Mouse (Mus musculus) embryo, embryonic 11 days (tissue): ENCODE data around the gene Ifi213.
"Not testable (repeated sequence)": the region's sequence is repeated elsewhere in the genome, so short reads cannot be mapped to it uniquely, and the experiment has no call there.

Experiments used
- DNase-seq: peaks from one replicate; pipeline ENCODE4 v3.0.0-alpha.2; 2015

The Ifi213 gene

DNA sequence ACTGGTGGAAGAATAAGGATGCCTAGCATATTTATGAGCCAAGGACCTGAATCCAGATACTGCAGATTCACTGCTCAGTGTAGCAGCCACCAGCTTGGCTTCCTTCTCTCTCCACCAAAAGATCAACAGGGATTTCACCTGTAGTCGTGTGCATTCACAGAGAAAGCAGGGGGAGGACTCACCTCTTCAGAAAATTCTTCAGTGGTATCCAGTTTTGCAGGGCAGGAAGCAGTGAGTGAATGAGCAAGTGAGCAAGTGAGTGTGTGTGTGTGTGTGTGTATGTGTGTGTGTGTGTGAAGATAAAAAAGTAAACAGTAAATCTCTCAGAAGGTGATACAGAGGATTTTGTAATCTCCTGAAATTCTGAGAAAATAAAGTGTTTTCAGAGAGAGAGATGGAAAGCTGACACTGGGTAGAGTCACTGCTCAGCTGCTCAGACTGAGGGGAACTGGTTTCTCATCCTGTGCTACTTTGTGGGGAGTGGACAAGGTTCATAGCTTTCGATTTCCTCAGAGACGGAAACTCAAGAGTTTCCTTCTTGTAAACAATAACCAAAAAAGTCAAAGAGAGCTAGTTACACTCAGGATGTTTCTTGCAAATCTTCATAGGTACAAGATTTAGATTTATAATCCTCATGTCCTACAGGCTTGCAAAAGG is at the start of gene Ifi213:
TSS of gene Ifi213 (minus strand) at position 437 of the 657 bp plus-strand sequence.
- DNase-seq = not testable (repeated sequence)

DNA sequence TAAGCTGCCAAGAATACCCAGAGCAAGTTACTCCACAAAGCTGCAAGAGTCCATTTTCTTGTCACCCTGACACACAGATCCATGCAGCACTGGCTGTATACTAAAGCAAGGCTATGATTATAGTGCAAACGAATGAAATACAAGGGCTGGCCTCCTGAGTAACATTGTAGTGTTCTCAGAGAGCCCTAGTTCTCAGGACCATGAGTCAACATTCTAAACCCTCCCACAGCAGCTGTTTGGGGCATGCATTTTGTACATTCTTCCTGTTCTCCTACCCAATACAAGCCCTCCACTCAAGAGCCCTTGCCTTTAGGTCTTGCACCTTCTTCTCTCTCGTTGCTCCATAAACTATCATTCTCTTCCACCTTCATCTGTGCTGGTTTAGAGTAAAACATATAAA is 46.3 kb upstream of the Ifi213 start:
- DNase-seq = no peak

DNA sequence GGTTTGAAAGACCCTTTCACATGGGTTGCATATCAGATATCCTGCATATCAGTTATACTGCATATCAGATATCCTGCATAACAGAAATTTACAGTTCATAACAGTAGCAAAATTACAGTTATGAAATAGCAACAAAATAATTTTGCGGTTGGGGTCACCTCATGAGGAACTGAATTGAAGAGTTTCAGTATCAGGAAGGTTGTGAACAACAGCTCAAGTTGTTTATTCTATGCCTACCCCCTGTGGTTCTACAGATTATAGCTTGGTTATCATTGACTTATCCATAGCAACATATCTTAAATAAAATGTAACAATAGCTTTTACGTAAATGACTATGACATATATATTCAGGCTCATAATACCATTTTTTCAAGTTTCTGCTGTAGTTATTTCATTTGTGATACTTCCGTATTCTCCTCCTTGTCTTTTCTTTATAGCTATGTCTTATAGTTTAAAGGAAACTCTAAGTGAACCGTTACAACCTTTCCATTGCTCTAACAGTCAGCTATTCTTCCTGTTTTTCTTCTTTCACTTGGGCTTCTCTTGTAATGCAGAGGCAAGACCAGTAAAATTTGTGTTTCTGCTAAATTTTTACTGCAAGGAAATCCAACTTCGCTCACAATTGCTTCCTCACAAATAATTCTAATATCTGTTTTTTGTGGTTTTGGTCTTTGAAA is 35.0 kb upstream of the Ifi213 start:
- no peak for DNase-seq

DNA sequence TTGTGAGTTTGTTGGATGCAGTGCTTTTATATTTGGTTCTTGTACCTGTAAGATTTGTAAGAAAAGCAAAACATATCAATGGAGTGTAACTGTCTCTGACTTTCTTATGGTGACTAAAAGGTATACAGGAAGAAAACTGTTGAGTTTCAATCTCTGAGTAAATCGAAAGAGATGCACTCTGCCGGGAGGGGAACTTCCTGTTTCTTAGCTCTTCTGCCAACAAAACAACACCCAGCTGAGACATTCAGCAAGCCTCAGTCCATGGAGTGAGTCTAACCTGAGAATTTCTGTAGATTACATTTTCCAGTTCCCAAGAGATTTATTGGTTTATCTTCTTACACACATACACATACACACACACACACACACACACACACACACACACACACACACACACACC is 31.5 kb upstream of the Ifi213 start, which contains the start of gene Ifi209:
TSS of gene Ifi209 (plus strand) at position 296 of the 400 bp plus-strand sequence.
- DNase-seq = not testable (repeated sequence)

DNA sequence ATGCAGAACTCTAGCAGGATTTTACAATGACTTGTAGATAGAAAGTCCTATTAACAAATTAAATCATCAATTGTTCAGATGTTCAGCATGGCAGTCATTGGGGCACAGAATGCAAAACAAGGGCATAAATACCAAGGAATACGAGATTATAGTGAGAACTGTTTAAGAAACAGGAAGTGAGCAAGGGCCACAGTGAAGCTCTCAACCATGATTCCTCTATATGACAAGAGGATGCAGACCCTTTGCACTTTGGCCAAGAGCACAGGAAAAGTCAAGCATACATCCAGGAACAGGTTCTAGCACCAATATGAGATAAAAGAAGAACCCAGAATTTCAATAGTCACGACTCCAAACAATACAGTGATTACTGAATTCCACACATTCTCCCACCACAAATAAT is 27.6 kb upstream of the Ifi213 start:
- DNase-seq = no peak

DNA sequence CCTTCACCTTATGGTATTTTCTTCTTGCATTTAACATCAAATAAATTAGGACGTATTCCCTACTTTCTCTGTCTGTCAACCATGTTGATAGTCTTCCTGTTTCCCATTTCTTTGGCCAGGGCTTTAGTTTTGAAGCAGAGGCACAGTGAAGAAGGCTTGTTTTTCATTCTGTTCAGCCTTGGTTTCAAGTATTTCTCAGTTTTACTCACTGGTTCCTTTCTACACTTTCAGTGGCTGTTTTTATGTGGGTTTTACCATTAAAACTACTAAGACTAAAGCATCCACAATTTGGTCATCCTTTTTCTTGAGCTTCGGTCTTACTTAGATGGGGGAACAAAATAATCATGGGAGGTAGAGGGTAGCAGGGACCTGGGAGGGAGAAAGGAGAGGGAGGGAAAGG is 25.0 kb upstream of the Ifi213 start:
- no peak for DNase-seq

DNA sequence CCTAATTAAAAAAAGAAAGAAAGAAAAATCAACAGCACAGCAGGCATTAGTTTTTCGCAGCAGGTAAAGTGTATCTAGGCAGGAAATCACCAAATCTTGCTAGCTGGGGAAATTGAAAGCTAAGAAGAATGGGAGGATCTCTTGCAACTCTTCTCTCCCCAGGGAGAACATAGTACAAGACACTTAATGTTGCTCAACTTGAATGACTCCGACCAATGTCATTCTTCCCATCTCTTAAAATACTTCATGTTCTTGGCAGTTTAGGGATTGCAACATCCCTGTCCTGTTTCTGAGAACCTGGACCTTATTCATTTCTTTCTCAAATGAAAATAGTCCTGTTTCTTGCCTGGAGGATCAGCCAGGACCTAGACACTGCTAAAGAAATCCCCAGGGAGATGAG is 23.1 kb upstream of the Ifi213 start:
- not testable (repeated sequence) for DNase-seq

DNA sequence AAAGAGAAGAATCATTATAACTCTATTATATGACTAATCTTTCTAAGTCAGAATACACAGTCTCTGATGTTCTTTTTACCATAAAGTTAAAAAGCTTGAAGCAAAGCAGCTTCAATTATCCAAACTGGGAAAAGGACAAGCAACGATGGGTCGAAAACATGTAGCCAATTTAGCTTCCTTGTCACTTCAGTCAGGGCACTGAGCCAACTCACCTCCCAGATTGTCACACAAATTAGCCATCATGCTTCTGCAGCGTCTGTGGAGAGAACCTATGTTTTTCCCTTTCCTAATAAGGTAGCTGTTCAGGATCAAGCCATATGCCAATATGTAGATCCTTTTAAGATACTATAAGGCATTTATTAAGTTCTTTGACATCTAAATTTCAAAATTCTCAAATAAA is 11.2 kb upstream of the Ifi213 start:
- DNase-seq = not testable (repeated sequence)

DNA sequence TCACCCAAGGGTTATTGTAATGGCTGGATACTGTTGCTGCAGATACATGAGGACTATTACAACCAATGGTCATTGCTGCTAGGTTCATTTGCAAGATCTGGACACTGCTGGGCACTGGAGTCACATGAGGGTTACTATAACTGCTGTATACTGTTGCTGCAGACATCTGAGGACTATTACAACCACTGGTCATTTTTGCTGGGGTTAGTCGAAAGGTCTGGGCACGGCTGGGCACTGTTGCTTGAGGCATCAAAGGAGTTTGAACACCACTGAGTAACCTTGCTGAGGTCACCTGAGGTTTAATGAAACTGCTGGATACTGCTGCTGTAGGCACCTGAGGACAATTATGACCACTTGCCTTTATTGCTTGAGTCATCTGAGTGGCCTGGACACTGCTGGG is 9.4 kb downstream of the Ifi213 start:
- DNase-seq = not testable (repeated sequence)

DNA sequence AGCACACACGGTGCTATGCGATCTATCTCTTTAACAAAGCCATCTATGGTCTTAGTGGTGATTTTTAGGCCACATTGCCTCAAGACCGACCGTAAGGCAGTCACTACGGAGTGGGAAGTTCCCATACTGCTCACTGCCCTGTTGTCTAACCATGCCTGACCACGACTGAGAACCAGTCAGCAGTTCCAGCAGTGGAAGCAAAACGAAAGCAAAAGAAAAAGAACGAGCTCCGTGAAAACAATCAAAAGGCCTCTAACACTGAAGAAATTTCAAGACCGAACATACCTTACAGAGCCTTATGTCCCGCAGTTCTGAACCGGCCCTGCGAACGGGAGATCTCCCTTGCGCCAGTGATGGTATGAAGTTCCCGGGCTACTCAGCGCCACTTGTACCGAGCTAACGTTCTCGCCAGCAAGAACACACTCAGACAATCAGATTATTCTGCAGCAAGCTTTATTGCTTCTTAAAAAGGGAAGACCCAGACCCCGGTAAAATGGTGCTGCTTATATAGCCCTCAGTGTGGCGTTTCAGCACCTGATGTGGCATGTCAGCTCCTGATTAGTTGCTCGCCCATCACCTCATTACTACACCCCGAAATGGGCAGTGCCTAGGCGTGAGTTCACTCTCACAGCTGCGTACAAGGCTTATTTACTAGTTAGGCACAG is 19.0 kb downstream of the Ifi213 start:
- no peak for DNase-seq

DNA sequence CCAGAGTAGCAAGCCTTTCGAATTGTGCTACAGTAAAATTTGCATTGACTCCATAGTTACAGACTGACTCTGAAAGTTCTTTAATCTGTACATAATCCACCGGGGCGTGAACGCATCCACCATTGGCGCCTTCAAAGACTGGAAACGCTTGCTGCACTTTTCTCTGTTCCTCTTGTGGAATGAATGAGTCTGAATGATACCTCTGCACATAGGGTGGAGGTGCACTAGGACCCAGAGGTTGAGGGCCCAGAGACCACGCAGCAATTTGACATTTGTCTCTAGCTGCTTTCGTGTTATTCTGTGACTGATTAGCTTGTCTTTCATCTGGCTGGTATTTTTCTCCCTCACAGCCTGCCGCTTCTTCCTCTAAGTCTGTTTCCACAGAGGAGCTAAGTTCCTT is 20.0 kb downstream of the Ifi213 start:
- DNase-seq = no peak

DNA sequence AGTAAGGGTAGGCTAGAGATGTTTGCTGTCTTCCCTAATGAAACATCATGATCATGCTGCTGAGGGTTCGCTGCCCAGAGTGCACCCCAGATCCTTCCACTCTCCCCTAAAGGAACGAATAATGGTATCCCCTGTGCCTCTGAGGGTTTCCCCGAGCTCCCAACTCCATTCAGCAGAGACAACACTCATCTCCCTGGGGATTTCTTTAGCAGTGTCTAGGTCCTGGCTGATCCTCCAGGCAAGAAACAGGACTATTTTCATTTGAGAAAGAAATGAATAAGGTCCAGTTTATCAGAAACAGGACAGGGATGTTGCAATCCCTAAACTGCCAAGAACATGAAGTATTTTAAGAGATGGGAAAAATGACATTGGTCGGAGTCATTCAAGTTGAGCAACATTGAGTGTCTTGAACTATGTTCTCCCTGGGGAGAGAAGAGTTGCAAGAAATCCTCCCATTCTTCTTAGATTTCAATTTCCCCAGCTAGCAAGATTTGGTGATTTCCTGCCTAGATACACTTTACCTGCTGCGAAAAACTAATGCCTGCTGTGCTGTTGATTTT is 48.5 kb downstream of the Ifi213 start:
- DNase-seq = not testable (repeated sequence)

DNA sequence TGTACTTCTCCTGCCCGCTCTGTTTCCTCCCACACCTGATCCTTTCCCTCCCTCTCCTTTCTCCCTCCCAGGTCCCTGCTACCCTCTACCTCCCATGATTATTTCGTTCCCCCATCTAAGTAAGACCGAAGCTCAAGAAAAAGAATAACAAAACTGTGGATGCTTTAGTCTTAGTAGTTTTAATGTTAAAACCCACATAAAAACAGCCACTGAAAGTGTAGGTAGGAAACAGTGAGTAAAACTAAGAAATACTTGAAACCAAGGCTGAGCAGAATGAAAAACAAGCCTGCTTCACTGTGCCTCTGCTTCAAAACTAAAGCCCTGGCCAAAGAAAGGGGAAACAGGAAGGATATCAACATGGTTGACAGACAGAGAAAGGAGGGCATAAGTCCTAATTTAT is 50.3 kb downstream of the Ifi213 start:
- DNase-seq = not testable (repeated sequence)

DNA sequence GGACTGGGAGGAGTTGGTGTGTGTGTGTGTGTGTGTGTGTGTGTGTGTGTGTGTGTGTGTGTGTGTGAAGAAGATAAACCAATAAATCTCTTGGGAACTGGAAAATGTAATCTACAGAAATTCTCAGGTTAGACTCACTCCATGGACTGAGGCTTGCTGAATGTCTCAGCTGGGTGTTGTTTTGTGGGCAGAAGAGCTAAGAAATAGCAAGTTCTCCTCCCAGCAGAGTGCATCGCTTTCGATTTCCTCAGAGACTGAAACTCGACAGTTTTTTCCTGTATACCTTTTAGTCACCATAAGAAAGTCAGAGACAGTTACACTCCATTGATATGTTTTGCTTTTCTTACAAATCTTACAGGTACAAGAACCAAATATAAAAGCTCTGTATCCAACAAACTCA is 63.3 kb downstream of the Ifi213 start, which contains the start of gene Ifi214:
TSS of gene Ifi214 (minus strand) at position 167 of the 400 bp plus-strand sequence.
- DNase-seq = not testable (repeated sequence)

DNA sequence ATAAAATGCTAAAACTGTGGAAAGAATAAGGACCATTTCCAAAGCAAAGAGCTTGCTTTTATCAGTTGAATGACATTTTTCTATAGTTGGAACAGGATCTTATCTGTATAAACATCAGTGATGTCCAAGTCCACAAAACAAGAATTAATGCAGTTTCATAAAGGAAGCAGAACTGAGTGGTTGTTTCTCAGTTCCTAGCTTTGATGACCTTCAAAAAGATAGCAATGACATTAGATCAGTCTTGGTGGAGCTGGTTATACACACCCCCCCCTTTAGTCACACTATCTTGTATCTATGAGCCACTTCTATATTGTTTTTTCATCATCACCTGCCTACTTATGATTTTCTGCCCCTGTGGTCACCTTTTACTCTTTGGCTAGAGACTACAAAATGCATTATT is 77.6 kb downstream of the Ifi213 start:
- DNase-seq = no peak
